Mouse (Mus musculus) liver, embryonic 16.5 days (tissue): ENCODE data around the gene Fbn1. TPM values are rescaled to one million over a fixed set of nuclear protein-coding genes. Genes with fewer than 3 reads are reported as not detected.

Experiments
- ATAC-seq: fragments of 200-750 bp; cut with Nextera tagmentation; 2 replicates; pipeline ENCODE4 v1.8.0; 2017; ENCODE audit warnings: low read depth, mild to moderate bottlenecking, moderate number of reproducible peaks, moderate library complexity
- H3K27ac ChIP-seq: fragments of 300-500 bp; sonication (generic); 2 replicates; pipeline ENCODE4 v1.5.1; 2014; ENCODE audit warnings: mild to moderate bottlenecking, low read length
- H3K27me3 ChIP-seq: fragments of 300-500 bp; sonication (generic); 2 replicates; pipeline ENCODE4 v1.6.1; 2014; ENCODE audit warnings: low read depth, low read length, mixed read lengths; ENCODE audit not compliant: control insufficient read depth, insufficient read depth
- H3K36me3 ChIP-seq: fragments of 300-500 bp; sonication (generic); 2 replicates; pipeline ENCODE4 v1.6.1; 2014; ENCODE audit warnings: mild to moderate bottlenecking; ENCODE audit not compliant: control insufficient read depth, insufficient read depth
- H3K4me1 ChIP-seq: fragments of 300-500 bp; sonication (generic); 2 replicates; pipeline ENCODE4 v1.6.1; 2014; ENCODE audit warnings: low read depth, low read length, mixed read lengths; ENCODE audit not compliant: control insufficient read depth
- H3K4me2 ChIP-seq: fragments of 300-500 bp; sonication (generic); 2 replicates; pipeline ENCODE4 v1.6.1; 2014; ENCODE audit warnings: low read depth, low read length, mixed read lengths
- H3K4me3 ChIP-seq: fragments of 300-500 bp; sonication (generic); 2 replicates; pipeline ENCODE4 v1.5.1; 2014; ENCODE audit warnings: low read depth, mild to moderate bottlenecking, low read length
- H3K9ac ChIP-seq: fragments of 300-500 bp; sonication (generic); 2 replicates; pipeline ENCODE4 v1.6.1; 2014; ENCODE audit warnings: low read depth, low read length
- H3K9me3 ChIP-seq: fragments of 300-500 bp; sonication (generic); replicated peaks from 2 replicates; pipeline ENCODE4 v1.6.1; 2016; ENCODE audit warnings: low read length; ENCODE audit not compliant: control insufficient read depth
- WGBS: fragments of 180-500 bp; shearing (Covaris S2); extraction: QIAGEN DNeasy Blood & Tissue Kit; methylation state at CpG from one replicate; pipeline ENCODE4 v1.1.7; 2014; ENCODE audit not compliant: insufficient replicate concordance; 5-methylcytosine and 5-hydroxymethylcytosine counted together
- polyA plus RNA-seq: library from polyadenylated mRNA; unstranded; fragments of >200 nt; fragmentation: Nextera tagmentation; extraction: Ambion mirVana; gene quantifications from 2 replicates; pipeline ENCODE4 v1.2.1, GENCODE M21; 2015

Fbn1 gene
- polyA plus RNA-seq, 1 experiment from 2014 or later = 1.7 TPM

GRCm38 (mm10) chr2:125420604-125421003 is 87.2 kb downstream of the Fbn1 start:
- no peak overlapping the region for H3K9ac ChIP-seq
- no peak overlapping the region for H3K4me2 ChIP-seq
- H3K4me1 ChIP-seq = no peaks in the 10 kb centered on the region
- no peak overlapping the region for H3K27ac ChIP-seq
- no peaks in the 10 kb centered on the region for H3K27me3 ChIP-seq
- WGBS = 64% methylated on average over 9 of the region's 9 CpGs
- H3K4me3 ChIP-seq = no peak overlapping the region
- H3K36me3 ChIP-seq = no peaks in the 10 kb centered on the region
- ATAC-seq = no peak
- H3K9me3 ChIP-seq = no peaks in the 10 kb centered on the region

- Histone ChIP-seq H3K4me1 (no peaks in the 10 kb centered on the region), H3K9ac (no peak overlapping the region), H3K4me2 (no peak overlapping the region), H3K9me3 (no peaks in the 10 kb centered on the region), H3K27me3 (no peaks in the 10 kb centered on the region), H3K4me3 (no peak overlapping the region), H3K36me3 (no peaks in the 10 kb centered on the region), H3K27ac (no peak overlapping the region)
- no peak for ATAC-seq
- 57% methylated on average over 4 of the region's 4 CpGs for WGBS
Measured at GRCm38 (mm10) chr2:125419681-125420080, 88.1 kb downstream of the Fbn1 start.

- no peaks in the 10 kb centered on the region for H3K36me3 ChIP-seq
- no peak overlapping the region for H3K9ac ChIP-seq
- H3K4me1 ChIP-seq = no peaks in the 10 kb centered on the region
- H3K4me3 ChIP-seq = no peak overlapping the region
- H3K9me3 ChIP-seq = no peaks in the 10 kb centered on the region
- H3K27ac ChIP-seq = no peak overlapping the region
- WGBS = 46% methylated on average over 4 of the region's 4 CpGs
- no peaks in the 10 kb centered on the region for H3K27me3 ChIP-seq
- ATAC-seq = no peak
- no peak overlapping the region for H3K4me2 ChIP-seq
Measured at GRCm38 (mm10) chr2:125418546-125418945, 89.2 kb downstream of the Fbn1 start.

- WGBS = 64% methylated on average over 10 of the region's 10 CpGs
- ATAC-seq = no peak
- no peak overlapping the region for H3K4me2 ChIP-seq
Measured at GRCm38 (mm10) chr2:125416541-125417245, 91.1 kb downstream of the Fbn1 start.

GRCm38 (mm10) chr2:125412351-125412750 is 95.4 kb downstream of the Fbn1 start:
- no peaks in the 10 kb centered on the region for H3K36me3 ChIP-seq
- H3K4me1 ChIP-seq = no peaks in the 10 kb centered on the region
- 76% methylated on average over 15 of the region's 15 CpGs for WGBS
- ATAC-seq = no peak
- no peak overlapping the region for H3K4me3 ChIP-seq
- no peaks in the 10 kb centered on the region for H3K27me3 ChIP-seq
- no peak overlapping the region for H3K9ac ChIP-seq
- no peaks in the 10 kb centered on the region for H3K9me3 ChIP-seq
- H3K27ac ChIP-seq = no peak overlapping the region
- no peak overlapping the region for H3K4me2 ChIP-seq

More at GRCm38 (mm10) chr2:125416541-125417245, 91.1 kb downstream of the Fbn1 start:
- Histone ChIP-seq H3K4me1 (no peaks in the 10 kb centered on the region), H3K9ac (no peak overlapping the region), H3K27me3 (no peaks in the 10 kb centered on the region), H3K4me3 (no peak overlapping the region), H3K27ac (no peak overlapping the region), H3K9me3 (no peaks in the 10 kb centered on the region), H3K36me3 (no peaks in the 10 kb centered on the region)

GRCm38 (mm10) chr2:125411777-125412176 is 96.0 kb downstream of the Fbn1 start:
- Histone ChIP-seq H3K4me3 (no peak overlapping the region), H3K27me3 (no peaks in the 10 kb centered on the region), H3K36me3 (no peaks in the 10 kb centered on the region), H3K4me2 (no peak overlapping the region), H3K27ac (no peak overlapping the region), H3K9ac (no peak overlapping the region), H3K9me3 (no peaks in the 10 kb centered on the region), H3K4me1 (no peaks in the 10 kb centered on the region)
- WGBS = 26% methylated on average over 3 of the region's 3 CpGs
- no peak for ATAC-seq

- Histone ChIP-seq H3K9me3 (no peaks in the 10 kb centered on the region), H3K36me3 (no peaks in the 10 kb centered on the region), H3K27ac (no peak overlapping the region), H3K9ac (no peak overlapping the region), H3K4me3 (no peak overlapping the region), H3K4me1 (no peaks in the 10 kb centered on the region), H3K27me3 (no peaks in the 10 kb centered on the region), H3K4me2 (no peak overlapping the region)
- 46% methylated on average over 4 of the region's 4 CpGs for WGBS
- ATAC-seq = no peak
Measured at GRCm38 (mm10) chr2:125404509-125405105, 103.2 kb downstream of the Fbn1 start.

- no peak for ATAC-seq
- Histone ChIP-seq H3K4me3 (no peak overlapping the region), H3K9me3 (no peaks in the 10 kb centered on the region), H3K27me3 (no peaks in the 10 kb centered on the region), H3K9ac (no peak overlapping the region), H3K36me3 (no peaks in the 10 kb centered on the region), H3K4me1 (no peaks in the 10 kb centered on the region), H3K4me2 (no peak overlapping the region), H3K27ac (no peak overlapping the region)
- WGBS = 80% methylated on average over 1 of the region's 1 CpGs
Measured at GRCm38 (mm10) chr2:125402276-125402675, 105.5 kb downstream of the Fbn1 start.

GRCm38 (mm10) chr2:125400121-125400520 is 107.7 kb downstream of the Fbn1 start:
- no peak for ATAC-seq
- H3K9ac ChIP-seq = no peak overlapping the region
- no peak overlapping the region for H3K4me3 ChIP-seq
- H3K36me3 ChIP-seq = no peaks in the 10 kb centered on the region
- no peaks in the 10 kb centered on the region for H3K9me3 ChIP-seq
- H3K27me3 ChIP-seq = no peaks in the 10 kb centered on the region
- H3K4me2 ChIP-seq = no peak overlapping the region
- H3K27ac ChIP-seq = no peak overlapping the region
- WGBS = 62% methylated on average over 3 of the region's 3 CpGs
- no peaks in the 10 kb centered on the region for H3K4me1 ChIP-seq
